Mouse (Mus musculus) G1E (cell line): ENCODE measurements at regions not wholly inside any gene's neighbourhood (a gene's known extent, or its start where the extent isn't known, plus 50 kb on each side); places are given as distances from the start of the nearest gene placed in this dataset.

Experiments used
- CTCF ChIP-seq: IDR thresholded peaks from 2 replicates; pipeline ENCODE4 v1.5.1; 2012; ENCODE audit warnings: low read depth, low read length, inconsistent platforms, mixed read lengths
- GATA1 ChIP-seq: IDR thresholded peaks from 2 replicates; pipeline ENCODE4 v1.6.1; 2012; ENCODE audit warnings: borderline replicate concordance, low read length, inconsistent platforms, mixed read lengths
- TAL1 ChIP-seq: conservative IDR thresholded peaks from 2 replicates; pipeline ENCODE4 v1.6.1; 2012; ENCODE audit warnings: low read depth, low read length, inconsistent platforms, mixed read lengths

GRCm38 (mm10) chr3:117038280-117038927 is 69.6 kb upstream of the Palmd start:
- TF ChIP-seq CTCF (no peak), TAL1 (no peak), GATA1 (no peak)
